In genomic region chr9:73988096-73988495, GRCm38 (mm10) we compare ENCODE assay signal across 25 mouse cellular contexts. TPM values are rescaled to one million over a fixed set of nuclear protein-coding genes. Genes with fewer than 3 reads are reported as not detected.
"Had no signal": no experiment of that assay in that cellular context is flagged by ENCODE, and none has a peak within 500 bp of the region (broad histone marks: within the 10 kb centered on the region; RNA-seq: fewer than 3 reads in every experiment).

No protein-coding gene starts in this region.

- H3K9ac ChIP-seq: heart, embryonic 12.5 days; hindbrain, embryonic 12.5 days; hindbrain, embryonic 14.5 days; intestine, embryonic 15.5 days; limb, embryonic 12.5 days; liver, embryonic 13.5 days; liver, embryonic 15.5 days; liver, postnatal 0 days had no signal

- H3K4me2 ChIP-seq: heart, embryonic 12.5 days; hindbrain, embryonic 12.5 days; hindbrain, embryonic 14.5 days; intestine, embryonic 15.5 days; limb, embryonic 12.5 days; liver, embryonic 11.5 days; liver, embryonic 13.5 days; liver, embryonic 15.5 days had no signal

- H3K9me3 ChIP-seq: heart, embryonic 10.5 days; intestine, embryonic 15.5 days; limb, embryonic 10.5 days; liver, embryonic 13.5 days; liver, embryonic 15.5 days had no signal

- H3K27ac ChIP-seq: gastrocnemius, adult 2 months; heart, embryonic 10.5 days; hindbrain, embryonic 10.5 days; hindbrain, embryonic 12.5 days; hindbrain, embryonic 14.5 days; intestine, embryonic 15.5 days; layer of hippocampus, adult 2 months; left cerebral cortex, adult 2 months; limb, embryonic 10.5 days; limb, embryonic 12.5 days; liver, embryonic 13.5 days; liver, embryonic 15.5 days had no signal

- H3K36me3 ChIP-seq: heart, embryonic 10.5 days; heart, embryonic 12.5 days; hindbrain, embryonic 10.5 days; hindbrain, embryonic 12.5 days; intestine, embryonic 15.5 days; limb, embryonic 10.5 days; limb, embryonic 12.5 days; liver, embryonic 13.5 days; liver, embryonic 15.5 days had no signal

- H3K27me3 ChIP-seq: heart, embryonic 12.5 days; hindbrain, embryonic 12.5 days; intestine, embryonic 15.5 days; limb, embryonic 12.5 days; liver, embryonic 13.5 days; liver, embryonic 15.5 days had no signal

- H3K4me3 ChIP-seq: gastrocnemius, adult 2 months; heart, embryonic 10.5 days; heart, embryonic 12.5 days; hindbrain, embryonic 10.5 days; hindbrain, embryonic 12.5 days; intestine, embryonic 15.5 days; layer of hippocampus, adult 2 months; left cerebral cortex, adult 2 months; limb, embryonic 10.5 days; limb, embryonic 12.5 days; liver, embryonic 13.5 days; liver, embryonic 15.5 days had no signal

- DNase-seq: gastrocnemius, adult 2 months; gastrocnemius, postnatal 10 days; gastrocnemius, postnatal 25 days; heart, adult 18-20 months; heart, postnatal 10 days; heart, postnatal 4 days; kidney, postnatal 10 days; liver; liver, embryonic 13.5 days; liver, postnatal 0 days had no signal

- ATAC-seq: hindbrain, embryonic 16.5 days; inflammation-experienced regulatory T-cells, adult 6 months; intestine, embryonic 15.5 days; intestine, postnatal 0 days; liver, postnatal 0 days had no signal

- H3K4me1 ChIP-seq: heart, embryonic 10.5 days; heart, embryonic 12.5 days; hindbrain, embryonic 10.5 days; hindbrain, embryonic 12.5 days; intestine, embryonic 15.5 days; limb, embryonic 10.5 days; limb, embryonic 12.5 days; liver, embryonic 13.5 days; liver, embryonic 15.5 days had no signal

RNA-seq across cellular contexts. Expression of gene Unc13c, which starts 19.3 kb away (rescaled TPM):
- polyA plus RNA-seq: inflammation-experienced regulatory T-cells, adult 6 months had no signal
